Mouse (Mus musculus): ENCODE data around the gene Matn4. TPM values are rescaled to one million over a fixed set of nuclear protein-coding genes. Genes with fewer than 3 reads are reported as not detected.

The Matn4 gene
- total RNA-seq (2021), result under 1 TPM; 0.42 to 0.52 TPM

DNA sequence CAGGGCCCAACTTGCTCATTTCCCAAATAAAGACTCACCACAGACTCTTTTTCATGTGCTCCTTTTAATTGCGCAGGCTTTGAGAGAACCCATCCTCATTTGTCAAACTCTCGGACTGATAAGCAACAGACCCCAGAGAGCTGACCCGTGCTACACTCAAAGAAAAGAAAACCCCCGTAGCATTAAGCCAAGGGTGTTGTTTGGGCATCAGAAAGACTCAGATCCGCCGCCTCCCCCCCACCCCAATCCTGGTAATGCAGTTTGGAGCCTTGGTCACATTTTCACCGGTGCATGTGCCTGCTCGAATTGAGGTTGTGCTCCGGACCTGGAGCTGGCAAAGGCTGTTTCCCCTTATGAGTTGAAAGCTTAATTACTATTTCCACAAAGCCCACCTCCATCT lies at the start of gene Matn4:
Gene Matn4 (minus strand): TSS at position 101 of the 400 bp plus-strand sequence.
- DNase-seq (ENCODE audit: low spot score), result no peak
- intact Hi-C loops (cut with DNase I), result no loop called here

DNA sequence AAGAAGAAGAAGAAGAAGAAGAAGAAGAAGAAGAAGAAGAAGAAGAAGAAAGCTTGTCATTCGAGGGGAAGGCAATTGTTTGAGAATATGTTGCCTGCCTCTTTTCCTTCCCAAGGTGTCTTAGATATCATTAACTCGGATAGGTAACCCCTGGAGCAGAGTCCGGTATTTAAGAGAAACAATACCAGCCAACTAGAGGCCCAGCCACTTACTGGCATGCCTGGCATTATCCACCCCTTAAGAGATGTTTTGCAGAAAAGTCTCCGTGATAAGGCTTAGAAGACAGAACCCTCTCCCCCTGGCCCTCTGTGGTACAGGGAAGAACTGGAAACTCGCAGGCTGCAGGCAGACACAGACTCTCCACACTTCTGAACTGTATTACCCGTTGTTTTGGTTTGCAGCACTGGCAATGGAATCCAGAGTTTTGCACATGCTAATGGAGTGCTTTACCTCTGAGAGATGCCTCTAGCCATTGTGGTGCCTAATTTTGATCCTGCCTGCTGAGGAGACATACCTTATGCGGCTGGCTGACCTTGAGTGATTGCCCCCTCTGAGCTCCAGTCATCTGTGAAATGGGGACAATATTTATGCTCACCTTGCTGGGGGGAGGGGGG lies 49.0 kb upstream of the Matn4 start:
- intact Hi-C loops (cut with DNase I), result no loop called here
- DNase-seq (ENCODE audit: low spot score), result no peak

DNA sequence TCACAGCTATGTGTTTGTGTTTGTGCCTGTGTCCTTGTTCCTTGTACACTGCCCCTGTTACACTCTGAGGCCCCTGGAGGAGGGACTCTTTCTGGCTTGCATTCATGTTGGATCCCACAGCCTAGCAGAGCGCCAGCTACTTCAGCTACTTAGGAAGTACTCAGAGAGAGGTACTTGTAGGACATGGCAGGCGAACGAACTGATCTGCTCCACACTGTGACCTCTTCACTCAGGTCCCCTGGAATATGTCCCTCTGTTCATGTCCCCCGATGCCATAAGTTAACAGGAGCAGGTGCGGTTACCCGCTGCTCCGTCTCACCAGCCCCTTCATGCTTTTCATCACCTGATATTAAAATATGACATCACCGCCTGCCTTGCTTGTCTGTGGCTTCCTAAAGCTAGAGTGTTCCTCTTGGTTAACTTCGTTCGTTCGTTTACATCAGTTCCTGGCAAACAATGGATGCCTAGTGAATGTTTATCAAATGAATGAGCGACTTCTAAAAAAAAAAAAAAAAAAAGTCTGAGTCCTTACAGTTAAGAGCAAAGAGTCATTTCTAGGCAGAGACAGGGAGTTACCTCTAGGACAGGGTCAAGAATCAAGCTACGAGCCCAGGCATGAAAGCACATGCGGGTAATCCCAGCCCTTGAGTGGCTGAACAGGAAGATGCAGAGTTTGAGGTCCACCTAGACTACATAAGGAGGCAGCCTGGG lies 48.2 kb upstream of the Matn4 start:
- DNase-seq (ENCODE audit: low spot score), result peak; percentile 19

DNA sequence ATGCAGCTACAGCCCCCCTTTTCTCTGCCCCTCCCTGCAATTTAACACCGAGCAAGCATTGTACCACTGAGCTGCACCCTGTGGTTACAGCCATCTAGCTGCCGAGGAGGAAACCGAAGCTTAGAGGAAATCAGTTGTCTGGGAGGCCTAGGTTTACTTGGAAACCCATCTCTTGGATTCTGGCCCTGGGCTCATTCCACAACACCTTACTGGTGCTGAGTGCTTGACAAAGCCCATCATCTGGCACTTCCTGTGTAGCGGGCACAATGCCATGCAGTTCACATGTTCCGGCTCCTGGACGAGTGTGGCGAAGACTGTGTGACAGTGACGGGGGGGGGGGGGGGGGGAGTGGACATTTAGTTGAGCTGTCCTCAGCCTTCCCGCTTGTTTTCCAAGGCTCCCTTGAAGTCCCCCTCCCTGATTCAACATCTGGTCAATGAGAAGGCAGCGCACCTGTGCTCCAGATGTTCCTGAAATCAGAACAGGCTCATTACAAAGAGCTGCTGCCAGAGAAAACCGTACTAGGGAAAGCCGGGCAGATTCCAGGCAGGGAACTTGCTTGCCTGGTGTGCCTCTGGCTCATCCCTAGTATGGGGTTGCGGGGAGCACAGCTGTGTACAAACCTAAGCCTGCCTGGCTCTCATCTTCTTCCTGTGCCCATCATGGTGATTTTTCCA lies 47.2 kb upstream of the Matn4 start:
- intact Hi-C loops (cut with DNase I), result no loop called here
- peak; percentile 23 for DNase-seq (ENCODE audit: low spot score)

More for the DNA sequence above, 48.2 kb upstream of the Matn4 start:
- intact Hi-C loops (cut with DNase I), result no loop called here

DNA sequence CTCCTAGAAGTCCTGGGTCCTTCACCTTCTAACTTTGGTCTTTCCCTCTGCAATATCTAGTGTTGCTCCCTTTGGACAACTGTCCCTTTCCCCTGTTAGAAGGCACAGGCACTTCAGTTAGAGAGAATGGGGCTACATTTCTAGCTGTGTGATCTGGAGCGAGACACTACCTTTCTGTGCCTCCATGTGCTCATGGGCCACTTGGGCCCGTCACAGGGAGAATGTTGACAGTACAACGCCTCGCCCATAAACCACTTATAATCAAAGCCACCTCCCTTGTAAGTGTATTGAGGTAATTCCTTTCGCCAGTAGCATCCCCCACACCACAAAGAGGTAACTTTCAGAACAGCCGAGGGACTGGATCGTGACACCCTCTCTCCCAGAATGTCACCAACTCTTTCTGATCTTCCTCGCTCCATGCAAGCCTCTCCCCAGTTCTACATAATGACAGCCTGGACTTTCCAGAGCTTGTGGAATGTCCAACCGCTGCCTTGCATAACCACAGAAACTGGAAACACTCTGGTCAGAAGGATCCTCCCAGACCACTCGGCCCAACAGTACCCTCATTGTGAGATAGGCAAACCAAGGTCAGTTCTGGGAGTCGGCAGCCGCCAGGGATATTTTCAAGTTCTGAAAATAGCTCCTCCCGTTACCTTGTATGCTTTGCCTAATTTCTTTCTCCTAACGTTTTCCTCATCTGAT lies 44.5 kb upstream of the Matn4 start:
- no peak for DNase-seq (ENCODE audit: low spot score)
- intact Hi-C loops (cut with DNase I), result no loop called here

DNA sequence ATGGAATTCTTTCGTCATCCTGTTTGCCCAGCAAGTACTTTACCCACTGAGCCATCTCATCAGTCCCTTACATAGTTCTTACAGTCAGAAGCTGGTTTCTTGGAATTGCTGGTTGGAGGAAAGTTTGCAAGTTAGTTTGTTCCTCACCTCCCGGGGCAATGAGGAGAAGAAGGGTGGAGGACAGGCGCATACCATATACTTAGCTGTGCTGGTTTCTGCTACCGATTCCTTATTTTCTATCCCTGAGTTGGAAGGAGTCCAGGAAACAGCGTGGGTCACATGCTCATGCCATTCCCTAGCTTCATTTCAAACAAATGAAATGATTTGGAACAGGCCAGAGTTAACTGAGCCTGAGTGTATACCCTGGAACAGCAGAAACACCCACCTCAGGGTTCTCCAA lies 44.0 kb upstream of the Matn4 start:
- intact Hi-C loops (cut with DNase I), result no loop called here
- DNase-seq (ENCODE audit: low spot score), result no peak

DNA sequence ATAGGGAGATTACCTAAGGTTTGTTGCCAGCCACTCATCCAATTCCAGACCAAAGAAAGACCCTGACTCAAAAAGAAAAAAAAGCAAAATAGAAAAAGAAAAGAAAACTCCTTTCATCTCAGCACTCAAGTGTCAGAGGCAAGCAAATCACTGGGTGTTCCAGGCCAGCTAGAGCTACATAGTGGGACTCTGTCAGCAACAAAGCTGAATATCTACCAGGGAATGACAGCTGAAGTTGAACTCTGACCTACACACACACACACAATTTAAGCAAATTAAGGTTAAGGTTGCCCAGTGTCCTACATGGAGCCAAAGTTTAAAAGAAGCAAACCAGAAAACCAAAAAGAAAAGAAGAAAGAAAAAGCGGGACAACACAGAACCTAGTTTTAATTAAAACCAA lies 43.2 kb upstream of the Matn4 start:
- intact Hi-C loops (cut with DNase I), result no loop called here
- no peak for DNase-seq (ENCODE audit: low spot score)

DNA sequence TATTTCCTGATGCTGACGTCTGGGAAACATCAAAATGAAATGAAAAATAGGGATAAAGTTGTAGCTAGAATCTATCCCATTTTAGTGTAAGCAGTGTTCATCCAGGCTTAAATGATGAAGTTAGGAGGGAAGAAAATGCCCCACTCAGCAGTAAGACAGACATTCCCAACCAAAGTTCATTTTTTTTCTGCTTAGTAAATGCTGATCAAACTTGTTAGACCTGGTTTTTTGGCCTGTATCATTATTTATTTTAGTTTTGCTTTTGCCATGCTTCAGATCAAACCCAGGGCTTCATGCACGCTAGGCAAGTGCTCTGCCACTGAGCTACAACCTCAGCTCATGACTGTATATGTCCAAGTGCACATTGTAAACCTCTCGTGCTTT lies 41.1 kb upstream of the Matn4 start:
- intact Hi-C loops (cut with DNase I), result no loop called here
- DNase-seq (ENCODE audit: low spot score), result no peak

DNA sequence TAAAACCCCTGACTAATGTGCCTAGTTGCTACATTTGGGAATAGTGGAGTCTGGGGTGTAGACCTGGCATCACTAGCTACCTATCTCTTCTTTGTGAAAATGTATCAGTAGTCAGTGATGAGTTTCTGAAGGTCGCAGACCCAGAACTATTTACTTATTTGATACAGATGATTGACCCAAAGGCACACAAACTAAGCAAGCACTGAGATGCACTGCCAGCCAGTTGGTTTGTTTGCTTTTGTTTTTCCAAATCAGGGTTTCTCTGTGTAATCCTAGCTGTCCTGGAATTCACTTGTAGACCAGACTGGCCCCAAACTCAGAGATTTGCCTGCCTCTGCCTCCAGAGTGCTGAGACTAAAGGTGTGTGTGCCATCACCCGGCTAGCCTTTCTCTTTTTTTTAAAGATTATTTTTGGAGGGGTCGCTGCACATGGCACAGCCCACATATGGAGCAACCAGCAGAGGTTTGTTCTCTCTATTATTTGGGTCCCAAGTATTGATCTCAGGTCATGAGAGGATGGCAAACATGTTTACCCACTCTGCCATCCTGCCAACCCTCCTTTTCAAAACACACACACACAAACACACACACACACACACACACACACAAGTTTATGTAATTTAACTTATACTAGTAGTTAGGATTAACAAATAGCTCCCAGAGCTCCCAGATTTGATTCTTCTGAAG lies 40.6 kb upstream of the Matn4 start:
- intact Hi-C loops (cut with DNase I), result no loop called here

DNA sequence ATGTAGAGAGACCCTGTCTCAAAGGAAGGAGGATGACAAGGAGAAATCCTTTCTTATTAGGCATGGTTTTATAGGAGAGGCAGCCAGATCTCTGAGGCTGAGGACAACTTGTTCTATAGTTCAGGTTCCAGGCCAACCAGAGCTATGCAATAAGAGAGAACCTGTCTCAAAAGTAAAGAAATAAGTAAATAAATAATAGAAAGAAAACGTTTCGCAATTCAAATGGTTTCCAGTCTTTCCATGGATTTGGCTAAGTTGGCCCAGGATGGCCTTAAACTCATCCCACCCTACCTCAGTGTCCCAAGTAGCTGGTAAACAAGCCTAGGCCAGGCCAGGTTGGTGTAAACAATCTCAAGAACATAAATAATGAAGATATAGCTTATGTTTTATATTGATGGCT lies 39.7 kb upstream of the Matn4 start:
- intact Hi-C loops (cut with DNase I), result no loop called here
- no peak for DNase-seq (ENCODE audit: low spot score)

More for the DNA sequence above, 40.6 kb upstream of the Matn4 start:
- no peak for DNase-seq (ENCODE audit: low spot score)

DNA sequence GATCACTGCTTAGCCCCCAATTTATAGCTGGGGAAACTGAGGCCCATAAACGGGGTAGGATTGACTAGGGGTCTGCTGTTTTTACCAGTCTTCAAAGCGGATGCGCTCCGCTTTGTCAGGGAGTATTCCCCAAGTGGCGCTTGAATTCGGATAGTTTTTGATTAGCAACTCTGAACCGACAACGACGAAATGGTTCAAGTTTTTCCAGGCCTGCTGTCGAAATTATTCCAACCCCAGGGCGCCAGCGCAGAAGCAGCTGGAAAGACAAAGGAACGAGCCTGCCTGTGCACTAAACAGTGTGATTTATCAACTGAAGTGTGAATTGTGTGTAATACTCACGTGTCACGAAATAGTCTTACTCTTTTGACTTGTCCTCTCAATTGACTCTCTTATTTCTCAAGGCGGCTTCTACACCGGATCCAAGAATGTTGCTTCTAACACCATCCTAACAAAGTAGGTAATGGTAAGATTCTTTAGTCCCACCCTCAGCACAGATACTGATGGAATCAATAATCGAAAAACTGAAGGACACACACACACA lies 38.6 kb upstream of the Matn4 start, which contains the start of gene Sdc4:
Gene Sdc4 (minus strand): TSS at position 428 of the 541 bp plus-strand sequence.
- DNase-seq (ENCODE audit: low spot score), result no peak
- intact Hi-C loops (cut with DNase I), result no loop called here

DNA sequence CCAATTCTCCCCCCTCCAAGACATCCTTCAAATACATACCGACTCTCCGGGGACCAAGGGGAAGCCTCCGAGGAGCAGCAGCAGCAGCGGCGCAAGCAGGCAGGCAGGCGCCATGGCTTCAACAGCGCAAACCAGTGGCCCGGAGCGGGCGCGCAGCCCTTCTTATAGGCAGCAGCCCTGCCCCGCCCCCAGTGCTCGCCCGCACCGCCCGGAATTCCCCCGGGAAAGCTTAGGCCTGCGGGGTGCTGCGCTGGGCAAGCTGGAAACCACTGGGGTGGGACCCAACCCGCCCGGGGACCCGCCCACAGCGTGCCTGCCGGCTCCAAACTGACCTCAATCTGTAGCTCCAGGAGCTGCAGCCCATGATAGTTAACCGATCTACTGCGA lies 38.1 kb upstream of the Matn4 start:
- intact Hi-C loops (cut with DNase I), result no loop called here
- peak; percentile 77 for DNase-seq (ENCODE audit: low spot score)

DNA sequence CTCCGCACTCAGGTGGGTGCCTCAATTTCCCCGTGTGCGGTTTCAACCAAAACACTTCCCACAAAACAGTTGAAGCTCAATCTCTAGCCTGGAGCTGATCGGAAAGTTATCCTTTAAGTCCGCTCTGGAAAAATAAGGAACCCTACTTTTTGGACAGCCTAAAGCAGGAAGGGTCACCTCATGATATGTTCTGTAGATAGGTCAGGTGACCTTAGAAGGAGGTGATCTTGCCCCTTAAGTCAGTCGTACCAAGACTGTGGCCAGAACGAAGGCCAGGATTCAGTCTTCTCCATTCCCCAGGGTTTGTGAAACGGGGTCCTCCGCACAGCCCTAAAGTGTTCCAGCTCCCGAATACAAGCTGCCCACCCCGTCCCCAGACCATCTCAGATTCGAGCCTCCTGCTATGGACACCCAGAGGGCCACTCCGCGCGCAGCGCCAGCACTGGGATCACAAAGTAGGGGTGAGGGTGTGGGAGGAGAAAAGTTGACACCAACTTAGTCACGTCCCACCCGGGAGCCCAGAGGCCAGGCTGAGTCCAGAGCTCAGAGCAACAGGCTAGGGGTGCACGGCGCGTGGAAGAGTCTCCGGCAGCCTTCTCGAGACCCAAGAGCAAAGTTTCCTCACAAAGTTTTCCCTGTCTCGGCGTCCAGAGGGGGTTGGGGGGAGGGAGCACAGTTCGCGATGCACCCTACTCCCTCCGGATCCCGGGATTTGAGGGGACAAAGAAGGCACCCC lies 37.5 kb upstream of the Matn4 start:
- intact Hi-C loops (cut with DNase I), result no loop called here

DNA sequence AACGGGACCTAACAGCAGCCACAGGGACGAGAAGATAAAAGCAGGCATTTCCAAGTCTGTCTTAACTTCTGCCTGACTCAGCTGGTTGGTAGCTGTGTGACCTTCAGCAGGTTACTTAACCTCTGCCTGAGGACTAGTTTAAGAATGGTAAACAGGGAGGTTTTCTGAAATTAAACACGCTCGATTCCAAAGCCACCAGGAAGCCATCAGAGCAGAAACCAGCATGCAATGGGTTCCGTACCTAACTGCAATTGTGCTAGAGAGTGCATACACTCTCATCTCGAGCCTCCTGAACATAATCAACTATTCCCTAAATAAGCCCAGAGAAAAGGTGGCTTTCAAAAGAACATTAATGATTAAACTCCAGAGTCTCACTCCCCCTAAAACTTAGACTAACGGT lies 36.8 kb upstream of the Matn4 start:
- intact Hi-C loops (cut with DNase I), result no loop called here
- no peak for DNase-seq (ENCODE audit: low spot score)

More for the DNA sequence above, 37.5 kb upstream of the Matn4 start:
- DNase-seq (ENCODE audit: low spot score), result peak; percentile 34

DNA sequence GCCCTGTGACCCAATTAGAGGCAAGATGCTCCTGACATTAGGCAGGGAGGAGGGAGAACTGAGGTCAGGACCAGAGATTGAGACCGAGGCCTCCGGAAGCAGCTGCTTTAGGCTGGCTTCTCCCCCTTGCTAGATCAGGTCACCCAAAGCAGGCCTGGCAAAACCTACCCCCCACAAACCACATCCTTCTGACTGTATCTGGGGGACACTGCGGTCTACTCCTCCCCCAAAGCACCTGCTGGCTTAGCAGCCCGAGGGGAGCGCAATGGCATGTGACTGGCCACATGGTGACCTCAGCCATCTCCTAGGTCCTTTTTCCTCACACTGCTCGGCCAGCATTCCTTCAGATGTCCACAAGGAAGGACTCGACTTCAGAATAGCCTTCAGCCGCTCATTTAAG lies 36.2 kb upstream of the Matn4 start:
- intact Hi-C loops (cut with DNase I), result no loop called here
- DNase-seq (ENCODE audit: low spot score), result no peak

DNA sequence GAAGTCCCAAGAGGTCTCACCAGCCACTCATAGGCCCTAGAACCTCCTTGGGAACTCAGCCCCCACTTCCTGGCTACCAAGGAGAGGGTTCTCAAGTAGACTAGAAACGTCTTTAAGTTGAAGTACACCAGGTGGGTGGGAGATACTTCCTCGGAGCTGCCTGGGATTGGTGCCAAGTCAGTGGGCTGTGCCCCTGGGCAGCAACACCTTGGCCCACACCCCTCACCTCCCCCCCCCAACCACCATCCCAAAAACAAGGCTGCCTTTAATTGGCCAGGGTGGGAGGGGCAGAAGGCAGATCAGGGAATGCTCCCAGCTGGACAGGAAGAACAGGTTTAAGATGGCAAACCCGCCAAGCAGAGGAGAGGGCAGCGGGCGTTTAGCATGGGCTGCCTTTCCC lies 35.4 kb upstream of the Matn4 start:
- intact Hi-C loops (cut with DNase I), result no loop called here
- no peak for DNase-seq (ENCODE audit: low spot score)

DNA sequence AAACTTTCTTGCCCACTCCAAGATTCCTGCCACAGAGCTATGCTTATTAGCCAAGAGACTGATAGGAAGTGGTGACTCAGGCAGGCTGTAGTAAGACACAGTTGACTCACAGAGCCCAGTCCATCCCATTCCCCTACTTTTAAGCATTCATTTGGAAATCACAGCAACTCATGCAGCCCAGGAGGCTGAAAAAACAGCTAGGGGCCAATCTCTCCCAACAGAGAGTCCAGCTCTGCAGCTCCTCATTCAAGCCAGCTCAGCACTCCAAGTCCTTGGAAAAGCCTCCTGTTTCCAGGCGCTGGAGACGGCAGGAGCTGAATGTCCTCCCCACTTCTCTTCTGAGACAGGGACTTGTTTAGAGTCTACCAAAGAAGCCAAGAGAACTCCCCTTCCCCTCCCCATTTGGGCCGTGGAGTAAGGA lies 34.1 kb upstream of the Matn4 start:
- peak; percentile 23 for DNase-seq (ENCODE audit: low spot score)
- intact Hi-C loops (cut with DNase I), result no loop called here

DNA sequence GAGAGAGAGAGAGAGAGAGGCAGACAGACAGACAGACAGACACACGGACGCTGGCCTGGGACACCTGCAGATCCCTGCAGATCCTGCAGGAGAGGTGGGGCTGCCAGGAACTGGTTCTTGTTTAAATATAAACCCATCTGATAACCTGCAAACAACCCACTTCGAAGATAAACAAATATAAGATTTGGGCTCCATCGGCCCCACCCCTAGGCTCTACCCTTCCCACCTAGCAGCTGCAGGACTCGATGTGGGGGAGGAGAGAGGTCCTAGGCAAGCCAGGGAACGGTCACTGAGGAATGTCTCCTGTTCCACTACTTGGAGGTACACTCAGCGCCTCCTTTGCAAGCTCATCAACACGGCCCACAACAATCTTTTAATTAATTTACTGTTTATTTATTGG lies 33.3 kb upstream of the Matn4 start:
- intact Hi-C loops (cut with DNase I), result no loop called here
- no peak for DNase-seq (ENCODE audit: low spot score)

DNA sequence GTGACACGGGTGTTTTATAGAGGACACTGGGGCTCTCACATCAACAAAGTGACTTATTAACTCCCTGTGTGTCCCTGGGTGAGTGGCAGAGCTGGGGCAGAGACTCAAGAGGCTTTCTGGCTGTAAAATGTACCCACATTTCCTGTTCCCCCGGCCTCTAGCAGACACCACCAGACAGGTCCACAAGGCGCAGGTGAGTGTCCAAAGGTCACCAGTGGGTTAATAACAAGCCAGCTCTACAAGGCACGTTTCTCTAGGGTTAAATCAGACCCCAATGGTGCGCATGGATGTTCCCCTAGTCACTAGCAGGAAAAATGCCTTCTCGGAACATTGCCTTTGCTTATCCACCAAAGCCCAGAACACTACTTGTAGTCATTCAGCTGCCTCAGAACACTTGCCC lies 32.8 kb upstream of the Matn4 start:
- intact Hi-C loops (cut with DNase I), result no loop called here
- DNase-seq (ENCODE audit: low spot score), result no peak
